Mouse (Mus musculus) T-helper 17 cell (primary cell): Measurements from ENCODE around the gene Fam216a.

Experiments used
- in situ Hi-C, 2 experiments: fragments of 300-600 bp; cut with MboI, MseI; formaldehyde crosslinking; loops; 1 replicate in 1 of 2; 2 replicates in 1 of 2; pipeline ENCODE4 v1.15.1; 2025; ENCODE audit warnings: high pct_unique_total_duplicates in 2 of 2

Gene Fam216a

GRCm38 (mm10) chr5:122391786-122392180 is 19.6 kb upstream of the Fam216a start, which contains the start of gene Arpc3:
TSS of gene Arpc3 (plus strand) at chr5:122391878.
- in situ Hi-C loops = no loop called here

GRCm38 (mm10) chr5:122391178-122391785 is 19.1 kb upstream of the Fam216a start:
- in situ Hi-C loops = no loop called here

GRCm38 (mm10) chr5:122390671-122391070 is 18.5 kb upstream of the Fam216a start:
- in situ Hi-C loops = no loop called here

GRCm38 (mm10) chr5:122390006-122390405 is 17.8 kb upstream of the Fam216a start:
- in situ Hi-C loops = no loop called here

- in situ Hi-C loops = loop anchor here in 1 of 2 experiments (10.0 kb wide), 1 partner anchor 1585 kb away; no protein-coding TSS in a partner anchor
Observed at GRCm38 (mm10) chr5:122379374-122380155, 7.4 kb upstream of the Fam216a start.

GRCm38 (mm10) chr5:122378171-122378570 is 6.0 kb upstream of the Fam216a start:
- in situ Hi-C loops = loop anchor here in 1 of 2 experiments (10.0 kb wide), 1 partner anchor 1587 kb away; no protein-coding TSS in a partner anchor

GRCm38 (mm10) chr5:122377101-122377833 is 5.1 kb upstream of the Fam216a start:
- in situ Hi-C loops = loop anchor here in 1 of 2 experiments (10.0 kb wide), 1 partner anchor 1588 kb away; no protein-coding TSS in a partner anchor

- in situ Hi-C loops = loop anchor here in 1 of 2 experiments (10.0 kb wide), 1 partner anchor 1592 kb away; no protein-coding TSS in a partner anchor
Observed at GRCm38 (mm10) chr5:122372878-122373277, 714 bp upstream of the Fam216a start.

GRCm38 (mm10) chr5:122371591-122372191 is 473 bp downstream of the Fam216a start, which contains the start of gene Gpn3:
TSS of gene Gpn3 (plus strand) at chr5:122371876.
- in situ Hi-C loops = loop anchor here in 1 of 2 experiments (10.0 kb wide), 1 partner anchor 1593 kb away; no protein-coding TSS in a partner anchor

GRCm38 (mm10) chr5:122354492-122355067 is 17.6 kb downstream of the Fam216a start:
- in situ Hi-C loops = no loop called here

GRCm38 (mm10) chr5:122353807-122354491 is 18.2 kb downstream of the Fam216a start, which contains the start of the genes Rad9b and Vps29:
TSS of gene Rad9b (minus strand) at chr5:122354233.
TSS of gene Vps29 (plus strand) at chr5:122354369.
- in situ Hi-C loops = no loop called here

- in situ Hi-C loops = loop anchor here in 1 of 2 experiments (10.0 kb wide), 1 partner anchor 81 kb away; the partner anchor contains the start of gene Tctn1
Observed at GRCm38 (mm10) chr5:122345777-122346176, 26.4 kb downstream of the Fam216a start.

GRCm38 (mm10) chr5:122344260-122344659 is 27.9 kb downstream of the Fam216a start:
- in situ Hi-C loops = loop anchor here (5.0 to 10.0 kb wide), 2 partner anchors 77 to 79 kb away; partner anchors contain the start of gene Tctn1 (in 1 of the 2)

GRCm38 (mm10) chr5:122343768-122344167 is 28.4 kb downstream of the Fam216a start:
- in situ Hi-C loops = loop anchor here (5.0 to 10.0 kb wide), 2 partner anchors 76 to 79 kb away; partner anchors contain the start of gene Tctn1 (in 1 of the 2)

- in situ Hi-C loops = loop anchor here (5.0 to 10.0 kb wide), 2 partner anchors 76 to 78 kb away; partner anchors contain the start of gene Tctn1 (in 1 of the 2)
Observed at GRCm38 (mm10) chr5:122342874-122343273, 29.3 kb downstream of the Fam216a start.

- in situ Hi-C loops = no loop called here
Observed at GRCm38 (mm10) chr5:122336554-122337294, 35.4 kb downstream of the Fam216a start.

- in situ Hi-C loops = no loop called here
Observed at GRCm38 (mm10) chr5:122334682-122335081, 37.5 kb downstream of the Fam216a start.

- in situ Hi-C loops = no loop called here
Observed at GRCm38 (mm10) chr5:122330269-122330668, 41.9 kb downstream of the Fam216a start.

- in situ Hi-C loops = no loop called here
Observed at GRCm38 (mm10) chr5:122327283-122327682, 44.9 kb downstream of the Fam216a start.
